Mouse (Mus musculus) intestine, embryonic 15.5 days (tissue): ENCODE measurements around the gene Pld5. TPM values are rescaled to one million over a fixed set of nuclear protein-coding genes. Genes with fewer than 3 reads are reported as not detected.

ENCODE experiments used
- ATAC-seq: fragments of 200-750 bp; cut with Nextera tagmentation; 2 replicates; pipeline ENCODE4 v1.8.0; 2017; ENCODE audit warnings: moderate TSS enrichment, moderate library complexity
- H3K27ac ChIP-seq: fragments of 300-500 bp; sonication (generic); 2 replicates; pipeline ENCODE4 v1.5.1; 2015; ENCODE audit warnings: mild to moderate bottlenecking, inconsistent platforms
- H3K27me3 ChIP-seq: fragments of 300-500 bp; sonication (generic); replicated peaks from 2 replicates; pipeline ENCODE4 v1.6.1; 2015; ENCODE audit warnings: inconsistent platforms
- H3K36me3 ChIP-seq: fragments of 300-500 bp; sonication (generic); 2 replicates; pipeline ENCODE4 v1.6.1; 2015; ENCODE audit warnings: inconsistent platforms
- H3K4me1 ChIP-seq: fragments of 300-500 bp; sonication (generic); replicated peaks from 2 replicates; pipeline ENCODE4 v1.6.1; 2015; ENCODE audit warnings: inconsistent platforms
- H3K4me2 ChIP-seq: fragments of 300-500 bp; sonication (generic); replicated peaks from 2 replicates; pipeline ENCODE4 v1.6.1; 2015; ENCODE audit warnings: mild to moderate bottlenecking, inconsistent platforms
- H3K4me3 ChIP-seq: fragments of 300-500 bp; sonication (generic); replicated peaks from 2 replicates; pipeline ENCODE4 v1.5.1; 2015; ENCODE audit warnings: inconsistent platforms
- H3K9ac ChIP-seq: fragments of 300-500 bp; sonication (generic); 2 replicates; pipeline ENCODE4 v1.6.1; 2015; ENCODE audit warnings: inconsistent platforms
- H3K9me3 ChIP-seq: fragments of 300-500 bp; sonication (generic); 2 replicates; pipeline ENCODE4 v1.6.1; 2016; ENCODE audit warnings: inconsistent platforms
- WGBS: fragments of 180-500 bp; shearing (Covaris S2); methylation state at CpG from one replicate; pipeline ENCODE4 v1.1.7; 2015; 5-methylcytosine and 5-hydroxymethylcytosine counted together
- polyA plus RNA-seq: library from polyadenylated mRNA; unstranded; fragments of >200 nt; fragmentation: Nextera tagmentation; extraction: Ambion mirVana; gene quantifications from 2 replicates; pipeline ENCODE4 v1.2.1, GENCODE M21; 2015

Gene Pld5
- polyA plus RNA-seq, 1 experiment from 2014 or later, result 0.77 TPM

DNA sequence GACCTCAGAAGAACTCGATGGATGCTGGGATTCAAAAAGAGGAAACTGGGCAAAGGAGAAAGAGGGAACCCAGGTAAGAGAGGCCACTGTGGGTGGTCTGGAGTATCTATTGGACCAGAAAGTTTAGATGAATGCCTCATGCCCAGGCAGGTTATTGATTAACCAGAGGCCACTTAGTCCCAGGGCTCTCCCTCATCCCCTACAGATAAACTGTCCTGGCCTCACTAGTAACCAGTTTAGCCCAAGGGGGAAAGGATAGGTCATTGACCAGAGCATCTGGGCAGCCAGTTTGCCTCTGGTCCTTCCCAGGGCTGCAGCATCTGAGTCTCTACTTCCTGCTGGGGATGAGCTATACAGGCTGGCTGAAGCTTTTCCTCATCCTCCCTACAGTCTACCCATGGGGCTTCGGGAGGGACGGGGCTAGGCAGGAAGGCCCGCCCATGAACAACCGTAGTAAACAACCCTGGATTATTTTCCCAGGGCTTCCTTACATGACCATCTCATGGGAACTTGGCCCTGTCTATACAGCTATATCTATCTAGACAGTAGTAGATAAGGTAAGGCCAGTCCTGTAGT lies 361.3 kb downstream of the Pld5 start:
- Histone ChIP-seq H3K27ac (no peak overlapping the region), H3K4me2 (no peak overlapping the region), H3K27me3 (no peaks in the 10 kb centered on the region), H3K4me3 (no peak overlapping the region), H3K36me3 (0 out of 2 replicates have a peak, but pooled peaks cover 4% of the 10 kb centered on the region), H3K9ac (no peak overlapping the region), H3K4me1 (no peaks in the 10 kb centered on the region), H3K9me3 (no peaks in the 10 kb centered on the region)
- 60% methylated on average over 5 of the region's 5 CpGs for WGBS
- peak; percentile 61 for ATAC-seq
